Comparison of ENCODE assay signal across 8 mouse cellular contexts in genomic region chr6:137735671-137736238, GRCm38 (mm10). TPM values are rescaled to one million over a fixed set of nuclear protein-coding genes. Genes with fewer than 3 reads are reported as not detected.
DNase-seq lines count a peak whose midpoint lies in the region; ATAC-seq and TF ChIP-seq lines count a peak whose summit lies in the region.

No protein-coding gene starts in this region.

- peak overlapping the region; percentile 84 for H3K4me3 ChIP-seq in heart, embryonic 11.5 days (ENCODE audit: low read depth, low read length)
- H3K4me3 ChIP-seq in ES-E14 (ENCODE audit: insufficient read depth in 1 of 2, low read depth in 1 of 2, low read length in 2 of 2, poor library complexity in 1 of 2, severe bottlenecking in 1 of 2), result peak overlapping the region; percentile 98 to 99
- H3K4me3 ChIP-seq in embryonic fibroblast, embryonic 13.5 days (ENCODE audit: insufficient read depth, low read length), result peak overlapping the region; percentile 88
- H3K4me3 ChIP-seq in limb, embryonic 12.5 days (replicated peaks), result peak overlapping the region; percentile 91
- H3K4me3 ChIP-seq in neural tube, embryonic 15.5 days (replicated peaks), result peak overlapping the region; percentile 82

- peak overlapping the region; percentile 64 for H3K27ac ChIP-seq in heart, embryonic 11.5 days (ENCODE audit: low read depth, low read length)
- peak overlapping the region; percentile 84; the same call in 1 of the 2 replicates for H3K27ac ChIP-seq in ES-E14 (ENCODE audit: insufficient read depth, low read depth, low read length, poor library complexity, severe bottlenecking)
- no peak overlapping the region for H3K27ac ChIP-seq in embryonic fibroblast, embryonic 13.5 days (ENCODE audit: insufficient read depth, low read length)
- peak overlapping the region; percentile 69; the same call in 1 of the 2 replicates for H3K27ac ChIP-seq in limb, embryonic 12.5 days
- peak overlapping the region; percentile 84 for H3K27ac ChIP-seq in neural tube, embryonic 15.5 days (replicated peaks)

- no peaks in the 10 kb centered on the region for H3K9me3 ChIP-seq in heart, embryonic 11.5 days (replicated peaks; ENCODE audit: control insufficient read depth, low read length)
- H3K9me3 ChIP-seq in ES-E14 (ENCODE audit: control insufficient read depth, insufficient read depth, low read depth, low read length), result no peaks in the 10 kb centered on the region
- H3K9me3 ChIP-seq in limb, embryonic 12.5 days, result no peaks in the 10 kb centered on the region
- no peaks in the 10 kb centered on the region for H3K9me3 ChIP-seq in neural tube, embryonic 15.5 days (replicated peaks)

- peak overlapping the region; percentile 90 for H3K9ac ChIP-seq in heart, embryonic 11.5 days (ENCODE audit: low read depth, low read length)
- peak overlapping the region; percentile 97 for H3K9ac ChIP-seq in ES-E14 (ENCODE audit: insufficient read depth, low read depth, low read length, poor library complexity, severe bottlenecking)
- H3K9ac ChIP-seq in limb, embryonic 12.5 days (replicated peaks), result peak overlapping the region; percentile 91
- H3K9ac ChIP-seq in neural tube, embryonic 15.5 days (replicated peaks), result peak overlapping the region; percentile 80

- no peak for DNase-seq in heart, adult 8-10 months (ENCODE audit: low spot score)
- no peak for DNase-seq in ES-E14 (ENCODE audit: low read depth, low spot score)
- DNase-seq in gastrocnemius, postnatal 10 days, result no peak
- DNase-seq in left cerebral cortex, postnatal 4 days, result no peak

- intact Hi-C loops in left cerebral cortex, postnatal 4 days (cut with DNase I), result no loop called here

- no peak for ATAC-seq in heart, embryonic 11.5 days (replicated peaks; ENCODE audit: insufficient number of reproducible peaks, low FRiP score, low TSS enrichment)
- ATAC-seq in limb, embryonic 12.5 days (ENCODE audit: insufficient number of reproducible peaks, insufficient read depth, low FRiP score, low TSS enrichment, low read depth), result no peak
- ATAC-seq in neural tube, embryonic 15.5 days (ENCODE audit: low FRiP score), result no peak

- in situ Hi-C loops in ES-E14 (cut with MboI; ENCODE audit: low sequenced_read_pairs in 2 of 2, unreplicated experiment in 2 of 2), result no loop called here

- no peak for TF ChIP-seq CTCF in embryonic fibroblast, embryonic 13.5 days (IDR thresholded peaks at IDR 0.05; ENCODE audit: borderline replicate concordance, insufficient read depth, low read length)

- TF ChIP-seq POLR2A in embryonic fibroblast, embryonic 13.5 days (IDR thresholded peaks at IDR 0.05; ENCODE audit: low read depth, low read length), result no peak

- H3K36me3 ChIP-seq in heart, embryonic 11.5 days (ENCODE audit: control insufficient read depth, insufficient read depth, low read length), result peaks cover 16% of the 10 kb centered on the region
- peaks cover 5% of the 10 kb centered on the region; the same call in 1 of the 2 replicates for H3K36me3 ChIP-seq in ES-E14 (ENCODE audit: control insufficient read depth, insufficient read depth, low read length, poor library complexity, severe bottlenecking)
- peaks cover 27% of the 10 kb centered on the region for H3K36me3 ChIP-seq in limb, embryonic 12.5 days
- peaks cover 21% of the 10 kb centered on the region for H3K36me3 ChIP-seq in neural tube, embryonic 15.5 days

- no peaks in the 10 kb centered on the region for H3K27me3 ChIP-seq in heart, embryonic 11.5 days (ENCODE audit: control insufficient read depth, insufficient read depth, low read length)
- H3K27me3 ChIP-seq in limb, embryonic 12.5 days, result peaks cover 8% of the 10 kb centered on the region
- H3K27me3 ChIP-seq in neural tube, embryonic 15.5 days (replicated peaks), result 0 out of 2 replicates have a peak, but pooled peaks cover 3% of the 10 kb centered on the region

- H3K4me1 ChIP-seq in heart, embryonic 11.5 days (ENCODE audit: control insufficient read depth, insufficient read depth, low read length), result peaks cover 9% of the 10 kb centered on the region
- H3K4me1 ChIP-seq in ES-E14 (ENCODE audit: control insufficient read depth in 2 of 2, insufficient read depth in 2 of 2, low read length in 2 of 2, poor library complexity in 1 of 2), result peaks cover 0 to 8% of the 10 kb centered on the region in 2 experiments; a peak in 1 of 4 replicates
- no peaks in the 10 kb centered on the region for H3K4me1 ChIP-seq in embryonic fibroblast, embryonic 13.5 days (ENCODE audit: control insufficient read depth, insufficient read depth, low read length)
- H3K4me1 ChIP-seq in limb, embryonic 12.5 days (replicated peaks), result peaks cover 16% of the 10 kb centered on the region
- peaks cover 22% of the 10 kb centered on the region for H3K4me1 ChIP-seq in neural tube, embryonic 15.5 days

- peak overlapping the region; percentile 79 for H3K4me2 ChIP-seq in heart, embryonic 11.5 days
- H3K4me2 ChIP-seq in limb, embryonic 12.5 days, result peak overlapping the region; percentile 89
- peak overlapping the region; percentile 73 for H3K4me2 ChIP-seq in neural tube, embryonic 15.5 days

- WGBS in heart, embryonic 11.5 days (ENCODE audit: insufficient replicate concordance), result 9% methylated on average over 17 of the region's 17 CpGs
- WGBS in limb, embryonic 12.5 days, result 12% methylated on average over 17 of the region's 17 CpGs
- 11% methylated on average over 17 of the region's 17 CpGs for WGBS in neural tube, embryonic 15.5 days

TF ChIP-seq in ES-E14, 5 proteins besides CTCF, POLR2A, EP300 and RAD21:
- no peak for TF ChIP-seq ZC3H11A (IDR thresholded peaks at IDR 0.05; ENCODE audit: borderline replicate concordance, low read depth, low read length)
- no peak for TF ChIP-seq HCFC1 (IDR thresholded peaks at IDR 0.05; ENCODE audit: borderline replicate concordance, insufficient read depth, low read length)
- TF ChIP-seq CHD2 (IDR thresholded peaks at IDR 0.05; ENCODE audit: low read depth, low read length), result no peak
- TF ChIP-seq ZNF384 (IDR thresholded peaks at IDR 0.05; ENCODE audit: low read depth, low read length), result no peak
- no peak for TF ChIP-seq MAFK (IDR thresholded peaks at IDR 0.05; ENCODE audit: insufficient read depth, low read depth, low read length)

RNA-seq across cellular contexts. Expression of gene Strap, which starts 0.9 kb away (rescaled TPM):
- polyA plus RNA-seq in heart, embryonic 11.5 days (2014; fragmentation: Nextera tagmentation; extraction: Ambion mirVana), result 148 and 160 TPM in 2 replicates
- 10 to 100 TPM; 80.2 to 90.5 (median 84.3) TPM for total RNA-seq in heart, adult 8-10 months (2022)
- 78.1 and 109 TPM in 2 replicates for total RNA-seq in ES-E14 (2012; rRNA removed)
- 117 and 124 TPM in 2 replicates for polyA plus RNA-seq in embryonic fibroblast, embryonic 13.5 days (2011; ENCODE audit: insufficient read length, low read depth, missing spikeins)
- polyA plus RNA-seq in limb, embryonic 12.5 days (2016; fragmentation: Nextera tagmentation; extraction: Ambion mirVana), result 204 and 205 TPM in 2 replicates
- polyA plus RNA-seq in neural tube, embryonic 15.5 days (2015; fragmentation: Nextera tagmentation; extraction: Ambion mirVana), result 155 and 158 TPM in 2 replicates
- 10 to 100 TPM; 91.5 to 92.5 TPM for total RNA-seq in gastrocnemius, postnatal 10 days (2021)
- 100 to 1,000 TPM; 131 to 137 TPM for total RNA-seq in left cerebral cortex, postnatal 4 days (2021)

RNA-seq across cellular contexts. Expression of gene Dera, which starts 18.6 kb away (rescaled TPM):
- polyA plus RNA-seq in heart, embryonic 11.5 days (2014; fragmentation: Nextera tagmentation; extraction: Ambion mirVana), result 62.5 and 68.5 TPM in 2 replicates
- 10 to 100 TPM in 1 of 4 experiments, 1 to 10 TPM in 3; 3.7 to 11.8 (median 5.5) TPM for total RNA-seq in heart, adult 8-10 months (2022)
- total RNA-seq in ES-E14 (2012; rRNA removed), result 47.6 and 53.1 TPM in 2 replicates
- polyA plus RNA-seq in embryonic fibroblast, embryonic 13.5 days (2011; ENCODE audit: insufficient read length, low read depth, missing spikeins), result 24.1 and 24.4 TPM in 2 replicates
- polyA plus RNA-seq in limb, embryonic 12.5 days (2016; fragmentation: Nextera tagmentation; extraction: Ambion mirVana), result 63.0 and 64.4 TPM in 2 replicates
- polyA plus RNA-seq in neural tube, embryonic 15.5 days (2015; fragmentation: Nextera tagmentation; extraction: Ambion mirVana), result 12.0 and 23.4 TPM in 2 replicates
- 10 to 100 TPM; 12.7 to 14.5 TPM for total RNA-seq in gastrocnemius, postnatal 10 days (2021)
- 10 to 100 TPM in 1 of 2 experiments, 1 to 10 TPM in 1; 9.5 to 10.7 TPM for total RNA-seq in left cerebral cortex, postnatal 4 days (2021)
